Mouse (Mus musculus) heart, postnatal 4 days (tissue): Measurements from ENCODE around the gene Gm2030. TPM values are rescaled to one million over a fixed set of nuclear protein-coding genes. Genes with fewer than 3 reads are reported as not detected.
"Not testable (repeated sequence)": the region's sequence is repeated elsewhere in the genome, so short reads cannot be mapped to it uniquely, and the experiment has no call there.

ENCODE experiments used
- DNase-seq: peaks from one replicate; pipeline ENCODE4 v3.0.0; 2021
- total RNA-seq, 2 experiments: library from RNA; stranded (reverse); gene quantifications; 2 replicates each; pipeline ENCODE4 v1.2.3; 2021

Gene Gm2030
- not detected for total RNA-seq

GRCm38 (mm10) chrX:26309944-26310343, at the start of gene Gm2030:
Gene Gm2030, minus strand, starts transcription at chrX:26310044.
- not testable (repeated sequence) for DNase-seq

Other genes starting within 250 kb of the Gm2030 start
- gene Gm2012, start 78.7 kb downstream of the Gm2030 start, total RNA-seq = not detected
- gene Slx, start 235.5 kb upstream of the Gm2030 start, total RNA-seq = not detected